Mouse (Mus musculus) Patski (cell line): ENCODE data around the gene Scfd2. TPM values are rescaled to one million over a fixed set of nuclear protein-coding genes. Genes with fewer than 3 reads are reported as not detected.

ENCODE experiments used
- ATAC-seq: fragments of 100-300 bp; one replicate; pipeline ENCODE4 v1.8.0; 2021
- CTCF ChIA-PET: fragments of 350-600 bp; sonication (Branson Sonifier 250); formaldehyde crosslinking; loops from one replicate; lab custom pipeline; 2022; ENCODE audit warnings: inconsistent platforms; lab: Charles Lee
- POLR2A ChIA-PET: fragments of 350-600 bp; sonication (Branson Sonifier 250); formaldehyde crosslinking; loops from one replicate; lab custom pipeline; 2022; ENCODE audit warnings: antibody characterized with exemption, inconsistent platforms; lab: Charles Lee
- DNase-seq: peaks from one replicate; pipeline ENCODE4 v3.0.0-alpha.2; 2011; ENCODE audit warnings: low read depth, low spot score
- H3K27me3 ChIP-seq: fragments of 371-371 bp; one replicate; pipeline ENCODE4 v1.5.1; 2021
- CTCF ChIP-seq: fragments of 100-300 bp; IDR thresholded peaks from one replicate; pipeline ENCODE4 v1.5.1; 2021
- in situ Hi-C: fragments of 300-500 bp; cut with MboI; formaldehyde crosslinking; loops from 3 replicates; pipeline ENCODE4 v1.11.1; 2018; ENCODE audit warnings: low pct_unique_long_range_greater_than_20kb, mixed read lengths
- polyA plus RNA-seq: library from polyadenylated mRNA; unstranded; gene quantifications from one replicate; pipeline ENCODE4 v1.2.3, GENCODE M21; 2021

Gene Scfd2
- polyA plus RNA-seq, 1 experiment from 2014 or later = 8.6 TPM

DNA sequence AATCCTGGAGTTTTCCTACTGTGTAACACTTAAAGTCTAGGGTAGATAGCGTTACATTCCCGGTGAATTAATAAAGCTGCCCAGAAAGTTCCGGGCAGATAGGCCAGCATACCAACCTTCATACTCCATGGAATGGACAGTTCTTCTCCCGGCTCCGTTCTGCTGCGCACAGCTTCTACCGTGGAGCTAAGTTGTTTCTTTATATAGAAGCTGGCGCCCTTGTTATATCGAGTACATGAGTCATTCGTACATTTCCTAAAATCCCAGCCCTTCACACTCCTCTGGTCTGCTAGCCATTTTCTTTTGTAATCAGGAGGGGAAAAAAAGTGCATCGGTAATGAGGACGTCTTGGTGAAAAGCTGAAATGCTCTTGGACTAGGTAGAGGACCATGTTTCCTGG is 343.5 kb downstream of the Scfd2 start:
- POLR2A ChIA-PET = interaction anchor here (0.6 kb wide), 1 partner anchor 1131 kb away, joined by 3 read pairs; no protein-coding TSS in a partner anchor
- in situ Hi-C loops = no loop called here
- H3K27me3 ChIP-seq = no peaks in the 10 kb centered on the region
- no peak for TF ChIP-seq CTCF
- CTCF ChIA-PET = interaction anchor here (0.6 to 1.0 kb wide), 3 partner anchors 13 to 357 kb away, joined by 3 to 4 read pairs (median 3); no protein-coding TSS in a partner anchor
- ATAC-seq (no peak), DNase-seq (no peak)

DNA sequence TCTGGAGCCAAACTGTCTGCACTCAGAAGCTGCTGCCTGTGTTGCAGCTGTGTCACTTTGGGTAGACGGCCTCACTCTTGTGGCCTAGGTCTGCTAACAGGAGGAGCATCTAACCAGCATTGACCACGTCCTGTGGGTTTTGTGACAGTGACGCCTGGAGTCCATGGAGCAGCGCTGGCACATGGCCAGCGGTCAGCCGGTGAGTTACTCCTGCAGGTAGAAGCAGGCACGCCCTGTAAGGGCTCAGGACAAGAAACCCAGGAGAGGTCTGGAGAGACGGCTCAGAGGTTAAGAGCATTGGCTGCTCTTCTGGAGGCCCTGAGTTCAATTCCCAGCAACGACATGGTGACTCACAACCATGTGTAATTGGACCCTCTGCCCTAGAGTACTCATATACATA is 347.0 kb downstream of the Scfd2 start:
- no peak for TF ChIP-seq CTCF
- ChIA-PET CTCF (no interaction called here), POLR2A (interaction anchor here (0.7 kb wide), 2 partner anchors 68 to 1047 kb away, joined by 4 to 5 read pairs; no protein-coding TSS in a partner anchor)
- no peaks in the 10 kb centered on the region for H3K27me3 ChIP-seq
- in situ Hi-C loops = no loop called here
- DNase-seq = no peak
- no peak for ATAC-seq

DNA sequence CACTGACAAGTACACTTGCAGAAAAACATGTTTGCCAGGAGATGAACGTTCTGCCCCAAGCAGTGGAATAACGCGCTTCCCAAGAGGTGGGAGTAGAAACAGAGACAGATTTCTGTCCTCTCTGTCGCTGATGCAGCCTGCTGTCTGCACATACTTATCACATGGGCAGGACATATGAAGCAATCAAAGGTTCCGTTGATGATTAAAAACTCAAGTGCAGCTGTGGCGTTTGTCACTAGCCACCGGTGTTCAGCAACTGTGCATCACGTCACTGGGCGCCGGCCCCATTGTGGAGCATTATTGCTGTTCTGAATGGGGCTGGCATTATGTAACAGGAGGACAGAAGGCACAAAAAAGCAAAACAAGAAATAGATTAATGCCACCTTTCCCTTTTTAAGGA is 348.4 kb downstream of the Scfd2 start:
- in situ Hi-C loops = no loop called here
- no peak for DNase-seq
- TF ChIP-seq CTCF = no peak

DNA sequence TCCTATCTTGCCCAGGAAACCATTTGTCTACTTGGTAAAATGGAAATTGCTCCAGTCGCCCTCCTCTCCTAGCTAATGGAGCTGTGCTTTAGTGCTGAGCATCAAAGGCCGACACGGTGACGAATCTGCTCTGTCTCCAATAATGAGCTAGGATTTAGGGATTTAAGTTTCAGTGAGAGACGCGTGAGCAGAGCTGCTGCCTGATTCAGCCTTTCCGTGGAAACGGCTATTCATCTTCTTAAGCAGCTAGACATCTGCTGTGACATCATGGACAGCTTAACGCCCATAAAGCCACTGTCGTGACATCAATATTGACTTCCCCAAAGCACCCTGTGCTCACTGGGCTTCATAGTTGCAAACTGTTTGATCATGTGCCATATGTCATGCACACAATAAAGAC is 351.3 kb downstream of the Scfd2 start:
- no peaks in the 10 kb centered on the region for H3K27me3 ChIP-seq
- DNase-seq (no peak), ATAC-seq (no peak)
- CTCF ChIA-PET = no interaction called here
- POLR2A ChIA-PET = interaction anchor here (0.6 kb wide), 1 partner anchor 13 kb away, joined by 3 read pairs; no protein-coding TSS in a partner anchor
- TF ChIP-seq CTCF = no peak
- in situ Hi-C loops = no loop called here

More for the DNA sequence above, 348.4 kb downstream of the Scfd2 start:
- ChIA-PET CTCF (no interaction called here), POLR2A (no interaction called here)
- H3K27me3 ChIP-seq = no peaks in the 10 kb centered on the region
- no peak for ATAC-seq

DNA sequence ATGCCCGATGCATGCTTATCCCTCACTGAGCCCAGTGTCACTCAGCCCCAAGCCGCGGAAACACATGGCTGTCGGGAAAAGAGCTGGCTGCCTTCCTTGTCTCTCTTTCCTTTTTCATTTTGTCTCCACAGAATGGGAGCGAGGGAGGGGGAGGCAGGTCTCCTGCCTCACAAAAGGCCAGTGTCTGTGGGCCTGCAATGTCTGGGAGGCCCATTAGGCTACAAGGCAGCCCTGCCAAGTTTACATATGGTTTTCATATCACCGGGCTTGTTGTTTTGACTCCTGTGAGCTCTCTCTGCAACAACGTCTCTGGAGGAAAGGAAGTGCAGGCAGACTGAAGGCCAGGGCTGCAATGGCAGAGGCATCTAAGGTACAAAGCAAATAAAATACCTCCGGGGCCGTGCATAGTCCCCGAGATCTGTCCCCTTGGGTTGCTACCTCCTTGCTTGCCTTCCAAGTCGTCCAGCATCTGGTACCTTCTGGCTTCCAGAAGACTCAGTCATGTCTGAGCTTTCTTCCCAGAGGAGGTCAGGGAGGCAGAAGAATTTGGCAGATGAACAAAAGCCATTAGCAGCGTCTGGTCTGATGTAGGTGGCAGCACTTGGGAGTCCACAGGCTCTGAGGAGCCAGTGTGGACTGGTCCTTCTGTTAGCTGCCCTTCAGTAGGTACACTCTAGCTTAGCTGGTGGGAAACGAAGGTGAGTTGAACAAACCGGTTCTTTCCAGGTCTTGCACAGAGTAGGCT is 355.9 kb downstream of the Scfd2 start:
- no peak for ATAC-seq
- POLR2A ChIA-PET = no interaction called here
- H3K27me3 ChIP-seq = no peaks in the 10 kb centered on the region
- DNase-seq = no peak
- in situ Hi-C loops = no loop called here
- CTCF ChIA-PET = interaction anchor here (0.7 to 1.1 kb wide), 3 partner anchors 14 to 16 kb away, joined by 3 to 4 read pairs (median 4); no protein-coding TSS in a partner anchor
- TF ChIP-seq CTCF = no peak

DNA sequence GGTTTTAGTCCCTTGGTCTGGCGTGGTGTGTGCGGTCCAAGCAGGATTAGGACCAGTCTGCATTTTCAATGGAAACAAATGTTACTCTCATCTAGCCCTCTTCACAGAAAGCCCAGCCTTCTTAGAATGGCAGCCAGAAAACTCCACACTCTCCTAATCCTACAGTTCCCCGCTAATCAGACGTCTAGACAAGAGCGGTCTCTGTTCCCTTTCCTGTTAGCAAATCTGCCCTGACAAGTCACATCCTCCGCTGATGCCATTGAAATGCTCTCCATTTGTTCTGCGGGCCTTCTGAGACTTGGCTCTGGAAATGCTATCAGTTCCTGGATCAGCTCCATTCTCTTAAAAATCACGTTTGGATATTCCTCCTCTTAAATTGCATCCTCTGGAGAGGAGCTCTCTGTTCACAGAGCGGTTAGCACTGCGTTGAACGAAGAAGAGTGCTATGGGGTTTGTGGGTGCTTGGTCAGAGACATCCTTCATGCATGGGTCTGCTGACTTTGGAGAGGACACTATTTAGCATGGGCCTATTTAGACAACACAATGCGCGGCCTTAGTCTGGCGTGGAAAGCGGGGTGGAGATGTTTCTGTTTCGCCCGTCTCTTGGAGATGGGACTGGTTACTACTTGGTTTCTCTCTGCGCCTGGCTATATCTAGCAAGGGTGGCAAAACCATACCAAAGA is 358.3 kb downstream of the Scfd2 start:
- no peaks in the 10 kb centered on the region for H3K27me3 ChIP-seq
- ChIA-PET CTCF (no interaction called here), POLR2A (no interaction called here)
- no peak for TF ChIP-seq CTCF
- in situ Hi-C loops = no loop called here
- ATAC-seq (no peak), DNase-seq (no peak)

DNA sequence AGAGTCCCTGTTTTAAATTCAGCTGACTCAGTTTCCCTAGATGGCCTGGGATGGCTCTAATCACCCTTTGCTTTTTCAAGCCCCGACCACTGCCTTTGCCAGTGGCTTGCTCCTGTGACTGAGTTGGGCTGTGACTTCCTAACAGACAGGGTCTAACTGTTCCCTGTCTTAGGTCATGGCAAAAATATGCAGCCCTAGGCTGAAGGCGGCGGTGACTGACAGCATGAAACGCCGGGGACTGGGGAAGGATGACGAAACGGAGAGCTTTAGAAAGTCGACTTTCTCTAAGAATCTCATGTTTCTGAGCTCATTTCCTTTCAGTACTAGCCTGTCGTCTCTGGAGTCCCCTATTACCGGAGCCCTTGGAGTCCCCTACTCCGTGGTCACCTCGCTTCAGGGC is 359.4 kb downstream of the Scfd2 start:
- CTCF ChIA-PET = no interaction called here
- no peaks in the 10 kb centered on the region for H3K27me3 ChIP-seq
- POLR2A ChIA-PET = interaction anchor here (0.5 to 0.7 kb wide), 2 partner anchors 18 to 80 kb away, joined by 3 read pairs; no protein-coding TSS in a partner anchor
- no peak for TF ChIP-seq CTCF
- ATAC-seq (peak; percentile 95), DNase-seq (no peak)
- in situ Hi-C loops = no loop called here

DNA sequence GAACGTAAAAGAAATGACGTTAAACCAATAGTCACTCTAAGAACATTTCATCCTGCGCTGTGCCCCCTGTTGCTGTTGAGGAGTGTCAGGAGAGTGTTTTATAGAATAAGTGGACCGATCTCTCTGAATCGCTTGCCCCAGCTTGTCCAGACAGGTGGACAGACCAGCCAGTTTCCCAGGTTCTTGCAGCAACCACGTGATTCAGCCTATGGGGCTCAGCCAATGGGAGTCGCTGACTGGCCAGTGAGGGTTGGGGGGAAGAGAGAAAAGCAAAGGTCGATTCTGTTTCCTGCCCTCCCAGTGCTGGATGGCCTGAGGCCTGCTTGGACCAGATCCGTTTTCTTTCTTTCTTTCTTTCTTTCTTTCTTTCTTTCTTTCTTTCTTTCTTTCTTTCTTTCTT is 359.8 kb downstream of the Scfd2 start:
- ChIA-PET CTCF (no interaction called here), POLR2A (interaction anchor here (0.7 kb wide), 1 partner anchor 79 kb away, joined by 3 read pairs; no protein-coding TSS in a partner anchor)
- DNase-seq = no peak
- no peak for TF ChIP-seq CTCF
- ATAC-seq = no peak
- H3K27me3 ChIP-seq = no peaks in the 10 kb centered on the region
- in situ Hi-C loops = no loop called here

DNA sequence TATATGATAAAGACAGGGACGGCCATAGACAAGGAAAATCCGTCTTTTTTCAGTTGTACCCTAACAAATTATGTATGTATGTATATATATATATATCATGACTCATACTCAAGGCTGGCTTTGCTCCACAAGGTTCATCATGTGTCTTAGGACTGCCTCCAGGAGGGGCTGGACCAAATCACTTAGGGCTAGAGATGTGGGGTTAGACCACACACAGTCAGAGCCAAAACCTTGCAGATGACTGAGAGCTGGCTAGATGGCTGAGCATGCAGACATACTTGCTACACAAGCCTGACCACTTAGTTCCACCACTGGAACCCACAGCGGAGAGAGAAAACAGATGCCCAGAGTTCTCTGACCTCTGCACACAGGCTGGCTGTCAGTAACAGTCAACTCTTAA is 363.5 kb downstream of the Scfd2 start:
- H3K27me3 ChIP-seq = no peaks in the 10 kb centered on the region
- TF ChIP-seq CTCF = no peak
- DNase-seq (no peak), ATAC-seq (no peak)
- in situ Hi-C loops = no loop called here
- POLR2A ChIA-PET = no interaction called here
- CTCF ChIA-PET = no interaction called here

DNA sequence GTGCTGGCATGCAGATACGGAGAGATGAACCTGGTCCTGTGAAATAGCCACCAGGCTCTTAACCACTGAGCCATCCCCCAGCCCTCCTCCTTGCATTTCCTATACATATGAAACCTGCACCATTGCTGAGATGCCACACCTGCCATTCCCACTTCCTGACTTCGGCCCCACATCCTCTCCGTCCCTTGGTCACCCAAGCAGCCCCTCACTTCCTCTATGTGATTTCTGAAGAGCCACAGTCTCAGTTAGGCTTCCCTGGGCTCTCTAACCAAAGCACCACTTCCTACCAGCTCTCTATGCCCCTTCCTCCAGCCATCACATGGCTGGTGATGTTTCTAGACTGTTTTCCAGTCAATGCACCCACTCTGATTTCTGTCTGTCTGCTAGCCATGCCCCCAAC is 364.9 kb downstream of the Scfd2 start:
- no peak for DNase-seq
- POLR2A ChIA-PET = interaction anchor here (0.7 kb wide), 1 partner anchor 96 kb away, joined by 3 read pairs; no protein-coding TSS in a partner anchor
- no peak for ATAC-seq

DNA sequence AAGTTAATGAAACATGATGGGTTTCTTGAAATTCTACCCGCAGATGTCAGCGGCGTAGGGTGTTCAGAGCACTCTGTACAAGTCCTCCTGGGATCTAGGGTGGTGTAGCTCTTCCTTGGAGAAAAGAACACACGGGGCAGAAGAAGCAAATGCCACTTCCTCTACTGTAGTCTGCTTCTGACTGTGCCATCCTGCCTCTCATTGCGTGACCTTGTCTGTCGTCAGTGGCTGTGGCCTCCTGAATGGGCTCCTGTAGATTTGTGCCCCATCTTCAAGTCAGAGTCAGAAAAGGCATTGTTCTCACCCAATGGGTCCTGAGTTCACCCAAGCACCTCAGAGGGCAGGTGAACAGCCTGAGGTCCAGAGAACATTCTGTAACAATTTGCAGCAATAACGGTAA is 367.0 kb downstream of the Scfd2 start:
- ATAC-seq = no peak
- CTCF ChIA-PET = interaction anchor here (1.1 to 1.7 kb wide), 2 partner anchors 17 to 113 kb away, joined by 3 to 4 read pairs; no protein-coding TSS in a partner anchor
- H3K27me3 ChIP-seq = no peaks in the 10 kb centered on the region
- POLR2A ChIA-PET = interaction anchor here (0.7 to 1.4 kb wide), 2 partner anchors 10 to 27 kb away, joined by 3 to 4 read pairs; no protein-coding TSS in a partner anchor
- in situ Hi-C loops = no loop called here
- no peak for TF ChIP-seq CTCF
- no peak for DNase-seq

More for the DNA sequence above, 364.9 kb downstream of the Scfd2 start:
- in situ Hi-C loops = no loop called here
- TF ChIP-seq CTCF = no peak
- H3K27me3 ChIP-seq = no peaks in the 10 kb centered on the region
- CTCF ChIA-PET = no interaction called here
